Mouse (Mus musculus) C2C12 (cell line): ENCODE measurements at regions not wholly inside any gene's neighbourhood (a gene's known extent, or its start where the extent isn't known, plus 50 kb on each side); places are given as distances from the start of the nearest gene placed in this dataset.

Source experiments
- CEBPB ChIP-seq: IDR thresholded peaks from one replicate; pipeline ENCODE4 v1.6.1; 2011; ENCODE audit warnings: low read depth, mild to moderate bottlenecking, control low read depth, moderate library complexity
- CTCF ChIP-seq: IDR thresholded peaks from one replicate; pipeline ENCODE4 v1.5.1; 2011; ENCODE audit not compliant: control insufficient read depth, insufficient read depth, insufficient read length
- FOSL1 ChIP-seq: IDR thresholded peaks from one replicate; pipeline ENCODE4 v1.8.0; 2011; ENCODE audit warnings: mild to moderate bottlenecking, low read length; ENCODE audit not compliant: poor library complexity, insufficient read depth, severe bottlenecking
- MAX ChIP-seq: IDR thresholded peaks from one replicate; pipeline ENCODE4 v1.6.1; 2011; ENCODE audit warnings: mild to moderate bottlenecking, control low read depth
- MYOD1 ChIP-seq: IDR thresholded peaks from one replicate; pipeline ENCODE4 v1.6.1; 2011; ENCODE audit warnings: low read depth; ENCODE audit not compliant: control insufficient read depth, insufficient read length
- MYOG ChIP-seq: IDR thresholded peaks from one replicate; pipeline ENCODE4 v1.6.1; 2011; ENCODE audit not compliant: control insufficient read depth, insufficient read length; ENCODE audit errors: extremely low read depth
- USF1 ChIP-seq: IDR thresholded peaks from one replicate; pipeline ENCODE4 v1.6.1; 2011; ENCODE audit warnings: low read depth, mild to moderate bottlenecking, control low read depth, moderate library complexity

GRCm38 (mm10) chr7:93896921-93897320 lies 817.3 kb downstream of the Fam181b start:
- TF ChIP-seq CTCF (no peak), MYOG (no peak), CEBPB (no peak), FOSL1 (no peak), MYOD1 (no peak), MAX (peak; percentile 48), USF1 (no peak)
